Mouse (Mus musculus) small intestine, adult 2 months (tissue): Measurements from ENCODE around the gene Ackr2. TPM values are rescaled to one million over a fixed set of nuclear protein-coding genes. Genes with fewer than 3 reads are reported as not detected.

Experiments used
- H3K27ac ChIP-seq: fragments of 200-500 bp; 2 replicates; pipeline ENCODE4 v1.5.1; 2012; ENCODE audit warnings: low read depth, low read length, control low read depth, inconsistent platforms; ENCODE audit not compliant: insufficient read depth
- H3K27me3 ChIP-seq: fragments of 200-500 bp; 2 replicates; pipeline ENCODE4 v1.6.1; 2012; ENCODE audit warnings: mild to moderate bottlenecking, moderate library complexity, low read length, inconsistent platforms; ENCODE audit not compliant: control insufficient read depth, insufficient read depth
- H3K36me3 ChIP-seq: fragments of 200-500 bp; 2 replicates; pipeline ENCODE4 v1.6.1; 2012; ENCODE audit warnings: mild to moderate bottlenecking, low read length, control low read depth, inconsistent platforms; ENCODE audit not compliant: control insufficient read depth, insufficient read depth
- H3K4me1 ChIP-seq: fragments of 200-500 bp; 2 replicates; pipeline ENCODE4 v1.6.1; 2012; ENCODE audit warnings: low read length, inconsistent platforms, mixed read lengths; ENCODE audit not compliant: control insufficient read depth, insufficient read depth, insufficient read length
- H3K4me3 ChIP-seq: fragments of 200-500 bp; 2 replicates; pipeline ENCODE4 v1.5.1; 2012; ENCODE audit warnings: low read depth, mild to moderate bottlenecking, control low read depth, inconsistent platforms, low read length, moderate library complexity
- CTCF ChIP-seq: fragments of 200-500 bp; IDR thresholded peaks from 2 replicates; pipeline ENCODE4 v1.5.1; 2012; ENCODE audit warnings: low read depth, mild to moderate bottlenecking, control low read depth, inconsistent platforms, low read length, moderate library complexity, mixed read lengths; ENCODE audit not compliant: insufficient replicate concordance, insufficient read length; ENCODE audit errors: extremely low read depth
- POLR2A ChIP-seq: fragments of 200-500 bp; IDR thresholded peaks from 2 replicates; pipeline ENCODE4 v1.6.1; 2012; ENCODE audit warnings: low read depth, mild to moderate bottlenecking, control low read depth, inconsistent platforms, low read length, moderate library complexity
- WGBS: fragments of 180-500 bp; shearing (Covaris S2); methylation state at CpG from one replicate; pipeline ENCODE4 v1.1.7; 2018; 5-methylcytosine and 5-hydroxymethylcytosine counted together
- polyA plus RNA-seq: library from polyadenylated mRNA; depleted of rRNA; stranded (reverse); fragments of >200 nt; gene quantifications from 2 replicates; pipeline ENCODE4 v1.2.3, GENCODE M21; 2012

Gene Ackr2
- polyA plus RNA-seq, 1 experiment = 1.4 TPM

DNA sequence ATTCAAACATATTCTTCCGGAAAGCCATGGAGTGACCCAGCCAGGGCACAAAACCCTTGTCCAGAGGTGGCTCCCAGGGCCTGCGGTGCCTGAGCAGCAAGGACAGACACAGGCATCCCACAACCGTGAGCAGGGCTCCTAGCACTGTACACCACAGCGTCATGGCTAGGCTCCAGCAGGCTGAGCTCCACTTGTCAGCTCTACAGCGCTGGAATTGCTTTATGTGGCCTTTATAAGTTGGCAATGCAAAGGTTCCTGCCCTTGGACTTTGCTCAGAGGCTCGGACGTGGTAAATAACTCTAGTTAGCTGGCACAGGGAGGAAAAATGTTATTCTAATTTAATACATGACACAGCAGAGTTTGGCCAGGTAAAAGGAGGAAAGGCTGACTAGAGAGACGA, 17.9 kb downstream of the Ackr2 start, which contains the start of gene Cyp8b1:
Gene Cyp8b1 (minus strand): TSS at position 204 of the 400 bp plus-strand sequence.
- Histone ChIP-seq H3K4me3 (no peak within 1 kb of the TSS), H3K4me1 (peaks cover 3% of the 10 kb centered on the region), H3K27me3 (no peaks in the 10 kb centered on the region), H3K27ac (no peak within 1 kb of the TSS), H3K36me3 (no peaks in the 10 kb centered on the region)
- WGBS = 28% methylated on average over 8 of the region's 8 CpGs
- TF ChIP-seq CTCF = no peak
- TF ChIP-seq POLR2A = no peak

DNA sequence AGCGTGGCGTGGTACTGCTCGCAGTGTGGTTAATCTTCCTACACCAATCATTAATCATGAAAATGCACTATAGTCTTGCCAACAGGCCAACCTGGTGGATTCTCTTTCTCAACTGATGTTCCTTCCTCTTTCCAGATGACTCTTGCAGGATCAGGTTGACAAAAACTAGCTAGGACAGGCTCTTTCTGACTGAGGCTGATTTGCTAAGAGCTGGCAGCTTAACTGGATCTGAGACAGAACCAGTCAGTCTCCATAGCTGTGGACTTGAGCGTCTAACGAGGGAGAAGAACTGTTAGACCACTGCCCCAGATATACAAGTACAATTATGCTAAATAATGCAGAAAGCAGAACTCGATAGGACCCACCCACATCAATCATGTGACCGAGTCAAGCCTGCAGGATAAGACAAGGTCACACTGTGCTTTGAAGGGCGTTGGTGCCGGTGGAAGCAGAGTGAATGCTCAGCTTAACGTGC, 20.9 kb downstream of the Ackr2 start:
- WGBS = 68% methylated on average over 10 of the region's 10 CpGs
- Histone ChIP-seq H3K27me3 (no peaks in the 10 kb centered on the region), H3K36me3 (no peaks in the 10 kb centered on the region), H3K4me1 (peaks cover 3% of the 10 kb centered on the region), H3K27ac (no peak overlapping the region), H3K4me3 (no peak overlapping the region)
- no peak for TF ChIP-seq CTCF
- TF ChIP-seq POLR2A = no peak

DNA sequence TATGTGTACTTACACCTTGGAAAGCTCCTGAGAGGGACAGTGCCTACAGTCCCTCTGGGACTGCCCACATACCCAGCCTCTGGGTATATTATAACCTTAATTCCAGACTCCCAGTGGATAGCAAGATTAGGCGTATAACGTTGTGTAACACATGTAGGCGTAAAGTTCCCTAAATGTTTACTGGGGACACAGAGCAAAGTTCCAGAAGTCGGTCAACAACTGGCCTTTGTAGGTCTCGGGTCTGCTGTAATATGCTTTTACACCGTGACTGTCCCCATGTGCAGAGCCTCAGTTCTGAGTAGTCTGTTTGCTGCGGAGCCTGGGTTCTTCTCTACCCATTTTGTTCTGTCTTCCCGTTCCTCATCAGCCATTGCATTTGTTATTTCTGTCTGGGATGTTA, 25.3 kb downstream of the Ackr2 start:
- Histone ChIP-seq H3K36me3 (no peaks in the 10 kb centered on the region), H3K4me3 (no peak overlapping the region), H3K4me1 (peaks cover 4% of the 10 kb centered on the region; the same call in 1 of the 2 replicates), H3K27ac (no peak overlapping the region), H3K27me3 (no peaks in the 10 kb centered on the region)
- WGBS = 65% methylated on average over 8 of the region's 8 CpGs
- TF ChIP-seq CTCF (no peak), POLR2A (no peak)

DNA sequence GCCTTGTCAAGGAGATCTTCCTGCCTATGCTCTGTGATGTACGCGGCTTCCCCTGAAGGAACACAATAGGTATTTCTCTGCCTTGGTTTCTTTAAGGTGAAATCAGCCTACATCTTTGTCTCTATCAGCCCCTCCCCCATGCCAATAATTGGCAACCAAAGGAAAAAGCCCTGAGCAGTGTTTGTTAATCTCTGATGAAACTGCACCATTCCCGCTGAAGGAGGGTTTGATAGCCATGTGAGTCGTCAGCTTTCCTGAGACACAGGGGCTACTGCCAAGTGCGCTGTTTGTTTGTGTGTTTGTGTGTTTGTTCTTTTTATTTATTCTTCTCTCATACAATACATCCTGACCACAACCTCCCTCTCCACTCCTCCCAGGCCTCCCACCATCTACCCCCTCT, 25.8 kb downstream of the Ackr2 start:
- Histone ChIP-seq H3K4me3 (no peak overlapping the region), H3K36me3 (no peaks in the 10 kb centered on the region), H3K27ac (no peak overlapping the region), H3K27me3 (no peaks in the 10 kb centered on the region), H3K4me1 (peaks cover 4% of the 10 kb centered on the region; the same call in 1 of the 2 replicates)
- TF ChIP-seq CTCF (no peak), POLR2A (no peak)
- WGBS = 69% methylated on average over 5 of the region's 5 CpGs

DNA sequence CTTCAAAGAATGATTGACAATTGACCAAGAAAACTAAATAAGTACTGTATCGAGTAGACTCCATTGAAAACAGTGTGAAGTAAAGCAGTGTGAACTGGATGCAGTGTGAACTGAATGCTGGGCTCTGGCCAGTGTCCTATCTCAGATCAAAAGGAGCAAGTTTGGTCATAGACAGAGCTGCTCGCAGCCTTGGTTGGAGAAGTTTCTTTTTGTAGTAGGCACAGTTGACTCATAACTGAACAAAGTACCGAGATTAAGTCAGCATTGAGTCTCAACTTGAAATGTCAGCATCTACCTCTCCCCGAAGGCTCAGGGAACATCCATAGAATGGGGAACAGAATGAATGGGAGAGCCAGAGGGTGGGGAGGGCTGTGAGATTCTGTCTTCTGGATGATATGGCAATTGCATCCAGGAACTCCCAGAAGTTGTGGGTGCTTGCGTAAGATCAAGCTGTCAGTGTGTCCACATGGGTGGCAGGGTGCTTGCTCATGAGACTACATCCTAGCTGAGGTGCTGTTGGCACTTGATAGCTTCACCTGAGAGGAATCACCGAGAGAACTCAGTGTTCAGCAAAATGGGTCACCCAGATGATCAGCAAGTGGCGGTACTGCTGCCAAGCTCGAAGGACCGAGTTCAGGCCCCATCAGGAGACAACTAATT, 26.9 kb downstream of the Ackr2 start:
- H3K36me3 ChIP-seq = no peaks in the 10 kb centered on the region
- no peaks in the 10 kb centered on the region for H3K27me3 ChIP-seq
- TF ChIP-seq POLR2A (no peak), CTCF (no peak)
- peaks cover 4% of the 10 kb centered on the region; the same call in 1 of the 2 replicates for H3K4me1 ChIP-seq
- WGBS = 79% methylated on average over 9 of the region's 9 CpGs
- no peak overlapping the region for H3K27ac ChIP-seq
- H3K4me3 ChIP-seq = no peak overlapping the region

DNA sequence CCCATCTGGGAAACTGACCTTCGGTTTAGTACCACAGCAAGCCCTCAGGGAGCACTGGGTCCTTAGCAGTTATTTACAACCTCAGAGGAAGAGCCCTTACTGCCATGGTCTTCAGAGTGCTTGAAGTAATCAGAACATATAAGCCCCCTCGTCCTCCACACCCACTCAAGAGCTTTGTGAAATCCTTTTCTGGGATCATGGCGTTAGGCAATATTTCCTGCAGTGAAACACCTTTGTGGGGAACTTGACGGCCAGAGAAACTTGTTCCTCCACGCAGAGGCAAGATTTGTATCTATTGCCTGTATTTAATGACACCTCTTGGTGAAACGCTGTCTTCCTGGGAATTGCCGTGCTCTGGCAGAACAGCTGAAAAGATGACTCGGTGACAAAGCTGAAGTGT, 27.8 kb downstream of the Ackr2 start:
- no peak overlapping the region for H3K27ac ChIP-seq
- H3K36me3 ChIP-seq = no peaks in the 10 kb centered on the region
- 52% methylated on average over 8 of the region's 8 CpGs for WGBS
- H3K4me3 ChIP-seq = no peak overlapping the region
- TF ChIP-seq CTCF = no peak
- TF ChIP-seq POLR2A = no peak
- H3K4me1 ChIP-seq = peaks cover 4% of the 10 kb centered on the region; the same call in 1 of the 2 replicates
- no peaks in the 10 kb centered on the region for H3K27me3 ChIP-seq

DNA sequence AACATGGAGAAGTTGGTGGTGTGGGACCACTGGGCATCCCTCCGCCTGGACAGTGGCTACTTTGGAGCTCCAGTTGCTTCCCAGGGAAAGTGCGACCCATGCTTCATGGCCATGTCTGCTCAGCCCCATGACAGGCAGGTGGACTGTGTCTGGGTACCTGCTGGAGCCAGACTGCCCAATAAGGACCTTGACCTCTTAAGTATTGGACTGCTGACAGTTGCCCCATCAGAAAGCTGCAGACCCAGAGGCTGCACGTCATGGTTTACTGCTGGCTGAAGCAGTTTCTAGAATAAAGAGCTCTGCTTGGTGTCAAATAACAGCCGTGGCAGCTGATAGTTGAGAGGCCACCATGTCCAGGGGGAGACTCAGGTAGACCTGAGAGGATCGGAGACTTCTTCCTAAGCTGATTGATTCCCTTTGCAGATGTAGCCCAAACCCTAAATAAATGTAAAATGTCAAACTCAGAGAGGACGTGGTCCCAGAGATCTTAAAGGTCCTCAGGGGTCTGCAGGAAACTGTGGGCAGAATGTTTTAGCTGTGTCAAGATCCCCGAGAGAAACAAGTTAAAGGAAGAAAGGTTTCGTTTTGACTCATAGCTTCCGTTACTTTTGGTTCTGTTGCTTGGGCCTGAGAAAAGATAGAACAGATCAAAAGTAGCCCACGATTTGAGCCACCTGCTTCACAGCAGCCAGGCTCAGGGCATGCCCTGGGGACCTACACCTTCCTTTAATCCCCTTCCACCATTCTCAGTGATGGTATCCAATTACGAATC, 28.7 kb downstream of the Ackr2 start:
- TF ChIP-seq CTCF = no peak
- TF ChIP-seq POLR2A = no peak
- H3K4me3 ChIP-seq = no peak overlapping the region
- H3K36me3 ChIP-seq = no peaks in the 10 kb centered on the region
- WGBS = 45% methylated on average over 11 of the region's 11 CpGs
- H3K4me1 ChIP-seq = peaks cover 4% of the 10 kb centered on the region; the same call in 1 of the 2 replicates
- H3K27me3 ChIP-seq = no peaks in the 10 kb centered on the region
- H3K27ac ChIP-seq = peak overlapping the region; percentile 36
